Mouse (Mus musculus) monocyte, adult 2 months (primary cell): Measurements from ENCODE around the gene Morn1.

Experiments
- DNase-seq, 2 experiments: peaks; one replicate each; pipeline ENCODE4 v3.0.0; 2022; ENCODE audit warnings: low spot score in 2 of 2, low read depth in 1 of 2

Gene Morn1

GRCm38 (mm10) chr4:155188341-155188740 is 102.0 kb downstream of the Morn1 start:
- DNase-seq, result no peak

GRCm38 (mm10) chr4:155188803-155189202 is 102.4 kb downstream of the Morn1 start:
- no peak for DNase-seq

- no peak for DNase-seq
Observed at GRCm38 (mm10) chr4:155189711-155190139, 103.3 kb downstream of the Morn1 start.

GRCm38 (mm10) chr4:155190275-155190674 is 103.9 kb downstream of the Morn1 start:
- DNase-seq, result no peak
